Mouse (Mus musculus): Measurements from ENCODE around the gene Litaf. TPM values are rescaled to one million over a fixed set of nuclear protein-coding genes. Genes with fewer than 3 reads are reported as not detected.
"Not testable (repeated sequence)": the region's sequence is repeated elsewhere in the genome, so short reads cannot be mapped to it uniquely, and the experiment has no call there.

The Litaf gene
- polyA plus RNA-seq, 1 experiment from 2014 or later: 47.7 TPM

GRCm38 (mm10) chr16:10977877-10978276 lies 88.1 kb downstream of the Litaf start:
- 91% methylated on average over 9 of the region's 9 CpGs for WGBS
- no peak for ATAC-seq (ENCODE audit: low FRiP score, low read depth)
- Histone ChIP-seq H3K27ac (no peak overlapping the region), H3K9me3 (no peaks in the 10 kb centered on the region), H3K4me3 (no peak overlapping the region), H3K4me1 (peaks cover 12% of the 10 kb centered on the region), H3K36me3 (no peaks in the 10 kb centered on the region), H3K4me2 (replicated peaks) (no peak overlapping the region), H3K9ac (no peak overlapping the region), H3K27me3 (replicated peaks) (no peaks in the 10 kb centered on the region)

- H3K9ac ChIP-seq: no peak overlapping the region
- no peak overlapping the region for H3K4me2 ChIP-seq (replicated peaks)
- no peaks in the 10 kb centered on the region for H3K36me3 ChIP-seq
- no peak overlapping the region for H3K4me3 ChIP-seq
- WGBS: 64% methylated on average over 11 of the region's 11 CpGs
- no peaks in the 10 kb centered on the region for H3K9me3 ChIP-seq
- peaks cover 12% of the 10 kb centered on the region for H3K4me1 ChIP-seq
- no peak overlapping the region for H3K27ac ChIP-seq
- no peak for ATAC-seq (ENCODE audit: low FRiP score, low read depth)
- H3K27me3 ChIP-seq (replicated peaks): no peaks in the 10 kb centered on the region
Observed at GRCm38 (mm10) chr16:10976202-10976631, 89.7 kb downstream of the Litaf start.

GRCm38 (mm10) chr16:10974939-10975338 lies 91.0 kb downstream of the Litaf start:
- ATAC-seq (ENCODE audit: low FRiP score, low read depth): no peak
- WGBS: 68% methylated on average over 5 of the region's 5 CpGs
- H3K4me2 ChIP-seq (replicated peaks): no peak overlapping the region

GRCm38 (mm10) chr16:10974037-10974446 lies 91.9 kb downstream of the Litaf start:
- WGBS: 20% methylated on average over 3 of the region's 3 CpGs
- Histone ChIP-seq H3K36me3 (no peaks in the 10 kb centered on the region), H3K4me1 (peaks cover 4% of the 10 kb centered on the region; the same call in 1 of the 2 replicates), H3K27ac (no peak overlapping the region), H3K27me3 (replicated peaks) (no peaks in the 10 kb centered on the region), H3K4me3 (no peak overlapping the region), H3K4me2 (replicated peaks) (no peak overlapping the region), H3K9ac (no peak overlapping the region), H3K9me3 (no peaks in the 10 kb centered on the region)
- no peak for ATAC-seq (ENCODE audit: low FRiP score, low read depth)

More at GRCm38 (mm10) chr16:10974939-10975338, 91.0 kb downstream of the Litaf start:
- Histone ChIP-seq H3K27ac (no peak overlapping the region), H3K36me3 (no peaks in the 10 kb centered on the region), H3K9me3 (no peaks in the 10 kb centered on the region), H3K4me1 (peaks cover 12% of the 10 kb centered on the region), H3K4me3 (no peak overlapping the region), H3K27me3 (replicated peaks) (no peaks in the 10 kb centered on the region), H3K9ac (no peak overlapping the region)

GRCm38 (mm10) chr16:10972259-10972658 lies 93.7 kb downstream of the Litaf start:
- WGBS: 73% methylated on average over 6 of the region's 6 CpGs

GRCm38 (mm10) chr16:10969944-10970343 lies 96.0 kb downstream of the Litaf start:
- H3K36me3 ChIP-seq; H3K9ac ChIP-seq; H3K4me2 ChIP-seq (replicated peaks); H3K4me3 ChIP-seq; ATAC-seq (ENCODE audit: low FRiP score, low read depth); H3K27me3 ChIP-seq (replicated peaks); H3K27ac ChIP-seq; H3K4me1 ChIP-seq; H3K9me3 ChIP-seq: not testable (repeated sequence)
- 89% methylated on average over 1 of the region's 1 CpGs for WGBS

More at GRCm38 (mm10) chr16:10972259-10972658, 93.7 kb downstream of the Litaf start:
- Histone ChIP-seq H3K36me3 (no peaks in the 10 kb centered on the region), H3K27me3 (replicated peaks) (no peaks in the 10 kb centered on the region), H3K9me3 (no peaks in the 10 kb centered on the region), H3K4me2 (replicated peaks) (no peak overlapping the region), H3K9ac (no peak overlapping the region), H3K4me1 (no peaks in the 10 kb centered on the region), H3K4me3 (no peak overlapping the region), H3K27ac (no peak overlapping the region)
- no peak for ATAC-seq (ENCODE audit: low FRiP score, low read depth)

GRCm38 (mm10) chr16:10969342-10969741 lies 96.6 kb downstream of the Litaf start:
- Histone ChIP-seq H3K36me3 (no peaks in the 10 kb centered on the region), H3K9ac (no peak overlapping the region), H3K4me2 (replicated peaks) (no peak overlapping the region), H3K4me1 (no peaks in the 10 kb centered on the region), H3K27ac (no peak overlapping the region), H3K27me3 (replicated peaks) (no peaks in the 10 kb centered on the region), H3K9me3 (no peaks in the 10 kb centered on the region), H3K4me3 (no peak overlapping the region)
- no peak for ATAC-seq (ENCODE audit: low FRiP score, low read depth)
- 75% methylated on average over 5 of the region's 5 CpGs for WGBS

- no peak overlapping the region for H3K4me3 ChIP-seq
- H3K4me1 ChIP-seq: no peaks in the 10 kb centered on the region
- WGBS: 92% methylated on average over 4 of the region's 4 CpGs
- H3K27ac ChIP-seq: no peak overlapping the region
- no peaks in the 10 kb centered on the region for H3K9me3 ChIP-seq
- no peak overlapping the region for H3K4me2 ChIP-seq (replicated peaks)
- H3K36me3 ChIP-seq: peaks cover 3% of the 10 kb centered on the region; the same call in 1 of the 2 replicates
- H3K27me3 ChIP-seq (replicated peaks): no peaks in the 10 kb centered on the region
- H3K9ac ChIP-seq: no peak overlapping the region
- no peak for ATAC-seq (ENCODE audit: low FRiP score, low read depth)
Observed at GRCm38 (mm10) chr16:10968299-10968698, 97.7 kb downstream of the Litaf start.

- WGBS: 85% methylated on average over 7 of the region's 7 CpGs
- Histone ChIP-seq H3K36me3 (peaks cover 3% of the 10 kb centered on the region; the same call in 1 of the 2 replicates), H3K27ac (no peak overlapping the region), H3K4me1 (no peaks in the 10 kb centered on the region), H3K4me2 (replicated peaks) (no peak overlapping the region), H3K9me3 (no peaks in the 10 kb centered on the region), H3K4me3 (no peak overlapping the region), H3K27me3 (replicated peaks) (no peaks in the 10 kb centered on the region), H3K9ac (no peak overlapping the region)
- ATAC-seq (ENCODE audit: low FRiP score, low read depth): no peak
Observed at GRCm38 (mm10) chr16:10967756-10968155, 98.2 kb downstream of the Litaf start.

- no peak for ATAC-seq (ENCODE audit: low FRiP score, low read depth)
- Histone ChIP-seq H3K9me3 (no peaks in the 10 kb centered on the region), H3K4me3 (no peak overlapping the region), H3K4me2 (replicated peaks) (no peak overlapping the region), H3K9ac (no peak overlapping the region), H3K36me3 (peaks cover 3% of the 10 kb centered on the region; the same call in 1 of the 2 replicates), H3K27ac (no peak overlapping the region), H3K4me1 (no peaks in the 10 kb centered on the region), H3K27me3 (replicated peaks) (no peaks in the 10 kb centered on the region)
- 68% methylated on average over 6 of the region's 6 CpGs for WGBS
Observed at GRCm38 (mm10) chr16:10967013-10967412, 98.9 kb downstream of the Litaf start.

GRCm38 (mm10) chr16:10965034-10965433 lies 100.9 kb downstream of the Litaf start:
- H3K9me3 ChIP-seq: no peaks in the 10 kb centered on the region
- no peaks in the 10 kb centered on the region for H3K4me1 ChIP-seq
- H3K27me3 ChIP-seq (replicated peaks): no peaks in the 10 kb centered on the region
- 84% methylated on average over 2 of the region's 2 CpGs for WGBS
- no peak overlapping the region for H3K4me3 ChIP-seq
- no peak for ATAC-seq (ENCODE audit: low FRiP score, low read depth)
- peaks cover 11% of the 10 kb centered on the region; the same call in 1 of the 2 replicates for H3K36me3 ChIP-seq
- no peak overlapping the region for H3K27ac ChIP-seq
- H3K9ac ChIP-seq: no peak overlapping the region
- no peak overlapping the region for H3K4me2 ChIP-seq (replicated peaks)

GRCm38 (mm10) chr16:10960916-10961315 lies 105.0 kb downstream of the Litaf start:
- Histone ChIP-seq H3K9ac (no peak overlapping the region), H3K27ac (no peak overlapping the region), H3K27me3 (replicated peaks) (no peaks in the 10 kb centered on the region), H3K4me1 (peaks cover 5% of the 10 kb centered on the region), H3K36me3 (peaks cover 11% of the 10 kb centered on the region; the same call in 1 of the 2 replicates), H3K4me2 (replicated peaks) (no peak overlapping the region), H3K4me3 (no peak overlapping the region), H3K9me3 (no peaks in the 10 kb centered on the region)
- no peak for ATAC-seq (ENCODE audit: low FRiP score, low read depth)
- 96% methylated on average over 10 of the region's 10 CpGs for WGBS

GRCm38 (mm10) chr16:10958763-10959440 lies 107.1 kb downstream of the Litaf start:
- H3K9me3 ChIP-seq: no peaks in the 10 kb centered on the region
- H3K4me2 ChIP-seq (replicated peaks): no peak overlapping the region
- peaks cover 10% of the 10 kb centered on the region; the same call in 1 of the 2 replicates for H3K36me3 ChIP-seq
- WGBS: 57% methylated on average over 7 of the region's 7 CpGs
- H3K9ac ChIP-seq: no peak overlapping the region
- H3K27ac ChIP-seq: no peak overlapping the region
- H3K4me3 ChIP-seq: no peak overlapping the region
- no peak for ATAC-seq (ENCODE audit: low FRiP score, low read depth)
- H3K27me3 ChIP-seq (replicated peaks): no peaks in the 10 kb centered on the region
- peaks cover 5% of the 10 kb centered on the region for H3K4me1 ChIP-seq
